Mouse (Mus musculus) gastrocnemius, adult 2 months (tissue): ENCODE results near the gene Kin. TPM values are rescaled to one million over a fixed set of nuclear protein-coding genes. Genes with fewer than 3 reads are reported as not detected.

Experiments used
- DNase-seq: peaks from one replicate; pipeline ENCODE4 v3.0.0; 2022
- H3K27ac ChIP-seq: fragments of 200-600 bp; 2 replicates; pipeline ENCODE4 v1.8.1; 2022; ENCODE audit warnings: mild to moderate bottlenecking
- H3K4me3 ChIP-seq: fragments of 200-600 bp; 2 replicates; pipeline ENCODE4 v1.8.1; 2022; ENCODE audit warnings: mild to moderate bottlenecking, moderate library complexity
- CTCF ChIP-seq: fragments of 200-600 bp; IDR thresholded peaks from 2 replicates; pipeline ENCODE4 v1.8.1; 2022; ENCODE audit warnings: antibody characterized with exemption, mild to moderate bottlenecking, moderate library complexity
- intact Hi-C: fragments of 180-260 bp; cut with DNase I; formaldehyde crosslinking; loops from one replicate; pipeline ENCODE4 v1.15.1; 2025
- long read RNA-seq, 2 experiments: library from polyadenylated mRNA; stranded (forward); transcript quantifications; one replicate each; pipeline ENCODE4 v2.0.0; 2021
- total RNA-seq, 2 experiments: library from RNA; stranded (reverse); gene quantifications; 2 replicates each; pipeline ENCODE4 v1.2.3; 2021

Kin gene
- total RNA-seq: 1 to 10 TPM; 6.0 to 6.3 TPM
- long read RNA-seq, experiment 1, partial matches to known transcripts: 0 of 4 reads
- long read RNA-seq, experiment 1, other reads (novel, unspliced or antisense): 1 of 4 reads
- long read RNA-seq, experiment 2, partial matches to known transcripts: 0 of 4 reads
- long read RNA-seq, experiment 2, other reads (novel, unspliced or antisense): 2 of 4 reads

GRCm38 (mm10) chr2:10080310-10081010, at the start of gene Kin, which contains the start of gene Atp5c1:
TSS of gene Kin (plus strand) at chr2:10080593.
TSS of gene Atp5c1 (minus strand) at chr2:10080510.
- Histone ChIP-seq H3K4me3 (peak within 1 kb of the TSS; percentile 96), H3K27ac (peak within 1 kb of the TSS; percentile 100)
- peak; percentile 98 for DNase-seq
- peak; percentile 57 for TF ChIP-seq CTCF
- intact Hi-C loops: no loop called here

GRCm38 (mm10) chr2:10033684-10034083, 46.7 kb upstream of the Kin start:
- H3K4me3 ChIP-seq: no peak overlapping the region
- TF ChIP-seq CTCF: peak; percentile 42
- H3K27ac ChIP-seq: no peak overlapping the region
- intact Hi-C loops: no loop called here
- no peak for DNase-seq

- no peak for DNase-seq
- intact Hi-C loops: no loop called here
- no peak for TF ChIP-seq CTCF
- H3K4me3 ChIP-seq: no peak overlapping the region
- no peak overlapping the region for H3K27ac ChIP-seq
Measured at GRCm38 (mm10) chr2:10034976-10035375, 45.4 kb upstream of the Kin start.

GRCm38 (mm10) chr2:10047758-10048436, 32.5 kb upstream of the Kin start:
- DNase-seq: peak; percentile 51
- peak overlapping the region; percentile 92 for H3K27ac ChIP-seq
- TF ChIP-seq CTCF: peak; percentile 18; the same call in 1 of the 2 replicates
- intact Hi-C loops: no loop called here
- peak overlapping the region; percentile 100 for H3K4me3 ChIP-seq

GRCm38 (mm10) chr2:10048461-10048860, 31.9 kb upstream of the Kin start, which contains the start of gene Taf3:
TSS of gene Taf3 (minus strand) at chr2:10048596.
- H3K4me3 ChIP-seq: peak within 1 kb of the TSS; percentile 100
- peak; percentile 98 for DNase-seq
- peak within 1 kb of the TSS; percentile 92 for H3K27ac ChIP-seq
- no peak for TF ChIP-seq CTCF
- intact Hi-C loops: no loop called here

GRCm38 (mm10) chr2:10049456-10049855, 30.9 kb upstream of the Kin start:
- intact Hi-C loops: no loop called here

GRCm38 (mm10) chr2:10050878-10051277, 29.5 kb upstream of the Kin start:
- no peak for DNase-seq
- TF ChIP-seq CTCF: no peak
- H3K27ac ChIP-seq: no peak overlapping the region
- H3K4me3 ChIP-seq: no peak overlapping the region
- intact Hi-C loops: no loop called here

More at GRCm38 (mm10) chr2:10049456-10049855, 30.9 kb upstream of the Kin start:
- no peak for DNase-seq
- H3K27ac ChIP-seq: no peak overlapping the region
- peak overlapping the region; percentile 100 for H3K4me3 ChIP-seq
- TF ChIP-seq CTCF: no peak

GRCm38 (mm10) chr2:10051996-10052395, 28.4 kb upstream of the Kin start:
- TF ChIP-seq CTCF: no peak
- H3K4me3 ChIP-seq: no peak overlapping the region
- H3K27ac ChIP-seq: no peak overlapping the region
- intact Hi-C loops: no loop called here
- no peak for DNase-seq

- Histone ChIP-seq H3K4me3 (no peak overlapping the region), H3K27ac (no peak overlapping the region)
- no peak for TF ChIP-seq CTCF
- no peak for DNase-seq
- intact Hi-C loops: no loop called here
Measured at GRCm38 (mm10) chr2:10058836-10059235, 21.6 kb upstream of the Kin start.

GRCm38 (mm10) chr2:10071751-10072150, 8.6 kb upstream of the Kin start:
- TF ChIP-seq CTCF: no peak
- intact Hi-C loops: no loop called here
- no peak overlapping the region for H3K27ac ChIP-seq
- no peak overlapping the region for H3K4me3 ChIP-seq
- no peak for DNase-seq

GRCm38 (mm10) chr2:10074470-10074869, 5.9 kb upstream of the Kin start:
- intact Hi-C loops: no loop called here
- DNase-seq: no peak
- Histone ChIP-seq H3K27ac (peak overlapping the region; percentile 8; the same call in 1 of the 2 replicates), H3K4me3 (peak overlapping the region; percentile 35)
- no peak for TF ChIP-seq CTCF

- intact Hi-C loops: no loop called here
- no peak for TF ChIP-seq CTCF
- peak overlapping the region; percentile 96 for H3K4me3 ChIP-seq
- peak overlapping the region; percentile 20; the same call in 1 of the 2 replicates for H3K27ac ChIP-seq
- no peak for DNase-seq
Measured at GRCm38 (mm10) chr2:10076675-10077074, 3.7 kb upstream of the Kin start.

GRCm38 (mm10) chr2:10079745-10080309, 566 bp upstream of the Kin start:
- intact Hi-C loops: no loop called here
- H3K4me3 ChIP-seq: peak overlapping the region; percentile 96
- no peak for TF ChIP-seq CTCF
- no peak for DNase-seq
- H3K27ac ChIP-seq: peak overlapping the region; percentile 100
